Mouse (Mus musculus): ENCODE results near the gene Frmpd1.

DNA sequence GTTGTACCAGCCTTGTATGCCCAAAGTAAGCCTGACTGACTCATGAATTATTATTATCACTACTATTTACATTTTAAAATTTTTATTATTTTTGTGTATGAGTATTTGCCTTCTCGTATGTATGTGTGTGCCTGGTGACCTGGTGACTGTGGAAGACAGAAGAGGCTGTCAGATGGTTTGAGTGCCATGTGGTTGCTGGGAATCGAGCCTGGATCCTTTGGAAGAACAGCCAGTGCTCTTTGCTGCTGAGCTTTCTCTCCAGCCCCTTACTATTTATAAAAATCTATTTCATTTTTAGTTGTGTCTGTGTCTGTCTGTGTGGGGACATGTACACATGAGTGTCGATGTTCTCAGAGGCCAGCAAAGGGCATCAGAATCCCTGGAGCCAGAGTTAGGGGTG is 28.2 kb upstream of the Frmpd1 start:
- no peak for TF ChIP-seq CTCF (IDR thresholded peaks at IDR 0.05; ENCODE audit: low read depth, low read length)
- no peak for TF ChIP-seq POLR2A (IDR thresholded peaks at IDR 0.05; ENCODE audit: extremely low read depth, insufficient read depth, low read length)

Measured in liver, adult 2 months (tissue).